Mouse (Mus musculus) spleen, postnatal 14 days (tissue): ENCODE results near the gene Tiam2.

ENCODE experiments used
- DNase-seq, 2 experiments: peaks; one replicate each; pipeline ENCODE4 v3.0.0; 2021 to 2022; ENCODE audit warnings: low spot score in 2 of 2

Gene Tiam2

GRCm38 (mm10) chr17:3326148-3326902, at the start of gene Tiam2:
TSS of gene Tiam2 (plus strand) at chr17:3326573.
- DNase-seq, result peak in 1 of 2 experiments; percentile 4

GRCm38 (mm10) chr17:3280321-3280720, 46.1 kb upstream of the Tiam2 start:
- DNase-seq, result no peak

GRCm38 (mm10) chr17:3281939-3282338, 44.4 kb upstream of the Tiam2 start:
- DNase-seq, result no peak

- no peak for DNase-seq
Measured at GRCm38 (mm10) chr17:3285030-3285671, 41.2 kb upstream of the Tiam2 start.

GRCm38 (mm10) chr17:3286123-3286825, 40.1 kb upstream of the Tiam2 start:
- no peak for DNase-seq

- DNase-seq, result peak in 1 of 2 experiments; percentile 32
Measured at GRCm38 (mm10) chr17:3288341-3288740, 38.0 kb upstream of the Tiam2 start.

- no peak for DNase-seq
Measured at GRCm38 (mm10) chr17:3295097-3295496, 31.3 kb upstream of the Tiam2 start.

GRCm38 (mm10) chr17:3299487-3299886, 26.9 kb upstream of the Tiam2 start:
- no peak for DNase-seq

- DNase-seq, result no peak
Measured at GRCm38 (mm10) chr17:3305926-3306325, 20.4 kb upstream of the Tiam2 start.

GRCm38 (mm10) chr17:3313711-3314624, 12.4 kb upstream of the Tiam2 start:
- DNase-seq, result peak; percentile 35 to 38

- DNase-seq, result no peak
Measured at GRCm38 (mm10) chr17:3314625-3315020, 11.8 kb upstream of the Tiam2 start.

- no peak for DNase-seq
Measured at GRCm38 (mm10) chr17:3315581-3315980, 10.8 kb upstream of the Tiam2 start.

GRCm38 (mm10) chr17:3326903-3327279, 518 bp downstream of the Tiam2 start:
- DNase-seq, result no peak

GRCm38 (mm10) chr17:3327335-3327734, 962 bp downstream of the Tiam2 start:
- no peak for DNase-seq

- DNase-seq, result no peak
Measured at GRCm38 (mm10) chr17:3328820-3329219, 2.4 kb downstream of the Tiam2 start.

- no peak for DNase-seq
Measured at GRCm38 (mm10) chr17:3329429-3329828, 3.1 kb downstream of the Tiam2 start.

- no peak for DNase-seq
Measured at GRCm38 (mm10) chr17:3331721-3332461, 5.5 kb downstream of the Tiam2 start.

- DNase-seq, result no peak
Measured at GRCm38 (mm10) chr17:3336161-3336739, 9.9 kb downstream of the Tiam2 start.

GRCm38 (mm10) chr17:3336887-3337524, 10.6 kb downstream of the Tiam2 start:
- DNase-seq, result no peak

GRCm38 (mm10) chr17:3337525-3337888, 11.1 kb downstream of the Tiam2 start:
- DNase-seq, result no peak
